Mouse (Mus musculus) embryonic facial prominence, embryonic 15.5 days (tissue): ENCODE results near the gene Ramp3. TPM values are rescaled to one million over a fixed set of nuclear protein-coding genes. Genes with fewer than 3 reads are reported as not detected.

Source experiments
- polyA plus RNA-seq: library from polyadenylated mRNA; unstranded; fragments of >200 nt; fragmentation: Nextera tagmentation; extraction: Ambion mirVana; gene quantifications from 2 replicates; pipeline ENCODE4 v1.2.1, GENCODE M21; 2015

Gene Ramp3
- polyA plus RNA-seq, 1 experiment from 2014 or later = 14.1 TPM

Other genes starting within 250 kb of the Ramp3 start
- gene Ppia, start 243.1 kb upstream of the Ramp3 start, polyA plus RNA-seq = 4,428 and 4,532 TPM in 2 replicates
- 443 and 468 TPM in 2 replicates for gene H2afv, start 214.1 kb upstream of the Ramp3 start, polyA plus RNA-seq
- gene Purb, start 182.6 kb upstream of the Ramp3 start, polyA plus RNA-seq = 28.7 and 32.1 TPM in 2 replicates
- gene Myo1g, start 137.6 kb upstream of the Ramp3 start, polyA plus RNA-seq = 3.2 and 3.6 TPM in 2 replicates
- gene Ccm2, start 111.6 kb upstream of the Ramp3 start, polyA plus RNA-seq = 88.9 and 93.0 TPM in 2 replicates
- gene Nacad, start 52.5 kb upstream of the Ramp3 start, polyA plus RNA-seq = 2.2 and 3.5 TPM in 2 replicates
- 36.0 and 40.4 TPM in 2 replicates for gene Tbrg4, start 32.5 kb upstream of the Ramp3 start, polyA plus RNA-seq
- gene Wap, start 19.9 kb upstream of the Ramp3 start, polyA plus RNA-seq = not detected in 2 replicates
- not detected in 2 replicates for gene Gm11983, start 179.1 kb downstream of the Ramp3 start, polyA plus RNA-seq